Mouse (Mus musculus): ENCODE data around the gene Pelo.

DNA sequence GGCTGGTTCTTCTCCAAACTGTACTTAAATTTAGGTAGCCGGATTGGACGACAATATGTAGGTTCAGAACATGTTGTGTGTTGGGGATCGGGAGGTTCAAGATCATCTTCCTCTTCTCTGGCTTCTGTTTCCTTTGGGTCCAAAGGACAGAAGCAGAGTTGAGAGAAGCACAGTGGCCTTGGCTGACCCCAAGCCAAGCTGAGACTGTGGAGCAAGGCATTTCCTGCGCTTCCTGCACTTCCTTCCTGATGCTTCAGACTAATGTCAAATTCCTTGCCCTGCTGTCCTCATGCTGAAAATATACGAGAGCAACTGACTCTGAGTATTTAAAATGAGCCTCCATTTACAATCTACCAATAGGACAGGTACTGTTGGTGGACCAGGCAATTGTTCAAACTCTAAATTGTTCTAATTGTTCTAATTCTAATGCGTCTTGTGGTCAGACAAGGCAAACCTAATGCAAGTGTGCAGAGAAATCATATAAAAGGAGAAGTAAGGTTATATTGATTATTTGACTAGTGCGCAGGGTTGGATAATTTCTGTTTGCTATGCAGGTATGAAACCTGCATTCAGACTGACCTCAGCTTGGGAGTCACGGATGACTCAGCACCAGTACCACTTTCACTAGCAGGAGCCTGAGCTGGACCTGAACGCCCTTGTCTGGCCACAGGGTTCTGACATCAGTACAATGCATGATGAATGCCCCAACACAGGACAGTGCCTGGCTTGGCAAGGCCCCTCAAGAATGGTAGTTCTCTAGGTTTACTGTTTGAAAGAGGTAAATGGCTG is 12.4 kb downstream of the Pelo start:
- TF ChIP-seq CTCF (IDR thresholded peaks at IDR 0.05; ENCODE audit: low read depth) (no peak), EP300 (IDR thresholded peaks at IDR 0.05; ENCODE audit: low read depth) (0 out of 2 replicates have a peak, but pooled peaks have one; percentile 25)

All from liver, postnatal 0 days (tissue).